Comparison of ENCODE assay signal across 4 mouse cellular contexts in the genomic region with DNA sequence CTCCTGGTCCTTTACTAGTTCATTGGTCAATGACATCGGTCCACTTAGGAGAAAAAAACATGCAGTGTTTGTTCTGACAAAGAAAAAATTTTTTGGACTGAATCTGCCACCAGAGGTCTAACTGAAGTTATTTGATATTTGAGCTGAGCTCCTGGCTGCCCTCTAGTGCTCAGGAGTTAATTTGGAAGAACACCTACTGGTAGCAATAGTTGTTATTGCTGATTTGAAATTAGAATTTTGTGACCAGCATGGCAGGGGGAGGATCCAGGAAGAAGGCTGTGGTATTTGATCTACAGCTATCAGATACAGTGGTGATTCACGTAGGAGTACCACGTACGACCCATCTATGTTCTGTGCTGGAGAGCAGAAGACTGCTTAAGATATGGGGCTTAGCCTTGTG.
ATAC-seq lines count a peak whose summit lies in the region.

No protein-coding gene starts in this region.

- peak; percentile 65 for ATAC-seq in activated CD4-positive, CD25-positive, alpha-beta regulatory T cell, adult 4 months
- ATAC-seq in frontal cortex, adult (ENCODE audit: low TSS enrichment), result peak; percentile 62; the same call in 1 of the 2 replicates
- ATAC-seq in hematopoietic stem cell, adult 5-6 weeks (replicated peaks in 1 of 2; ENCODE audit: insufficient read depth in 1 of 2, low FRiP score in 2 of 2, low TSS enrichment in 1 of 2, low read depth in 1 of 2, poor library complexity in 2 of 2, severe bottlenecking in 2 of 2), result peak; percentile 39 to 71; a peak in 3 of 4 replicates
- ATAC-seq in megakaryocyte progenitor cell, adult 5-6 weeks (replicated peaks; ENCODE audit: poor library complexity), result peak; percentile 85

Comparison
In these comparisons a context has a peak if more than half of its experiments do, and no peak if none do; other contexts are left out.
1. Peak in every context shown above with its lines: ATAC-seq.